Mouse (Mus musculus) thymus, adult 2 months (tissue): ENCODE measurements around the gene Pip4k2a. TPM values are rescaled to one million over a fixed set of nuclear protein-coding genes. Genes with fewer than 3 reads are reported as not detected.

Experiments used
- DNase-seq: peaks from one replicate; pipeline ENCODE4 v3.0.0; 2021
- H3K27ac ChIP-seq: fragments of 200-500 bp; 2 replicates; pipeline ENCODE4 v1.5.1; 2012; ENCODE audit warnings: low read length, control low read depth; ENCODE audit not compliant: control insufficient read depth, insufficient read depth
- H3K27me3 ChIP-seq: fragments of 200-500 bp; 2 replicates; pipeline ENCODE4 v1.6.1; 2012; ENCODE audit warnings: mild to moderate bottlenecking, low read length, moderate library complexity, mixed read lengths; ENCODE audit not compliant: control insufficient read depth, insufficient read depth
- H3K36me3 ChIP-seq: fragments of 200-500 bp; 2 replicates; pipeline ENCODE4 v1.6.1; 2012; ENCODE audit warnings: mild to moderate bottlenecking, low read length, moderate library complexity; ENCODE audit not compliant: control insufficient read depth, insufficient read depth
- H3K4me1 ChIP-seq: fragments of 200-500 bp; replicated peaks from 2 replicates; pipeline ENCODE4 v1.6.1; 2012; ENCODE audit warnings: low read length; ENCODE audit not compliant: control insufficient read depth, insufficient read depth
- H3K4me3 ChIP-seq: fragments of 200-500 bp; 2 replicates; pipeline ENCODE4 v1.5.1; 2012; ENCODE audit warnings: mild to moderate bottlenecking, low read length, control low read depth, moderate library complexity; ENCODE audit not compliant: control insufficient read depth, insufficient read depth
- CTCF ChIP-seq: fragments of 200-500 bp; IDR thresholded peaks from 2 replicates; pipeline ENCODE4 v1.5.1; 2012; ENCODE audit warnings: mild to moderate bottlenecking, control low read depth, low read length, moderate library complexity, borderline replicate concordance; ENCODE audit not compliant: control insufficient read depth, poor library complexity, insufficient read depth; ENCODE audit errors: extremely low read depth
- POLR2A ChIP-seq: fragments of 200-500 bp; IDR thresholded peaks from 2 replicates; pipeline ENCODE4 v1.6.1; 2012; ENCODE audit warnings: mild to moderate bottlenecking, low read length, control low read depth, moderate library complexity; ENCODE audit not compliant: control insufficient read depth, poor library complexity, insufficient read depth; ENCODE audit errors: extremely low read depth
- WGBS: fragments of 180-500 bp; shearing (Covaris S2); methylation state at CpG from one replicate; pipeline ENCODE4 v1.1.7; 2018; 5-methylcytosine and 5-hydroxymethylcytosine counted together
- polyA plus RNA-seq: library from polyadenylated mRNA; depleted of rRNA; stranded (reverse); fragments of >200 nt; gene quantifications from 2 replicates; pipeline ENCODE4 v1.2.3, GENCODE M21; 2012

The Pip4k2a gene
- polyA plus RNA-seq, 1 experiment, result 61.2 TPM

- peaks cover 42% of the 10 kb centered on the region for H3K36me3 ChIP-seq
- DNase-seq, result no peak
- H3K27me3 ChIP-seq, result no peaks in the 10 kb centered on the region
- TF ChIP-seq POLR2A, result no peak
- no peak for TF ChIP-seq CTCF
- H3K27ac ChIP-seq, result no peak overlapping the region
- no peak overlapping the region for H3K4me3 ChIP-seq
- no peaks in the 10 kb centered on the region for H3K4me1 ChIP-seq
- 99% methylated on average over 8 of the region's 8 CpGs for WGBS
Measured at GRCm38 (mm10) chr2:18841051-18841450, 156.9 kb downstream of the Pip4k2a start.

GRCm38 (mm10) chr2:18839532-18839931 is 158.4 kb downstream of the Pip4k2a start:
- Histone ChIP-seq H3K27ac (no peak overlapping the region), H3K27me3 (no peaks in the 10 kb centered on the region; the same call in 1 of the 2 replicates), H3K4me3 (no peak overlapping the region), H3K4me1 (no peaks in the 10 kb centered on the region), H3K36me3 (peaks cover 27% of the 10 kb centered on the region)
- WGBS, result 96% methylated on average over 4 of the region's 4 CpGs
- no peak for DNase-seq
- TF ChIP-seq CTCF (no peak), POLR2A (no peak)

- DNase-seq, result no peak
- WGBS, result 68% methylated on average over 12 of the region's 12 CpGs
- Histone ChIP-seq H3K4me1 (no peaks in the 10 kb centered on the region), H3K36me3 (no peaks in the 10 kb centered on the region), H3K27me3 (no peaks in the 10 kb centered on the region; the same call in 1 of the 2 replicates), H3K4me3 (no peak overlapping the region), H3K27ac (no peak overlapping the region)
- TF ChIP-seq POLR2A, result no peak
- no peak for TF ChIP-seq CTCF
Measured at GRCm38 (mm10) chr2:18835266-18835908, 162.5 kb downstream of the Pip4k2a start.

GRCm38 (mm10) chr2:18833024-18833590 is 164.8 kb downstream of the Pip4k2a start:
- H3K27ac ChIP-seq, result no peak overlapping the region
- 87% methylated on average over 9 of the region's 9 CpGs for WGBS
- DNase-seq, result no peak

GRCm38 (mm10) chr2:18831031-18831774 is 166.7 kb downstream of the Pip4k2a start:
- 88% methylated on average over 6 of the region's 6 CpGs for WGBS
- H3K27me3 ChIP-seq, result no peaks in the 10 kb centered on the region; the same call in 1 of the 2 replicates
- no peak overlapping the region for H3K4me3 ChIP-seq
- no peak overlapping the region for H3K27ac ChIP-seq
- no peaks in the 10 kb centered on the region for H3K4me1 ChIP-seq
- H3K36me3 ChIP-seq, result no peaks in the 10 kb centered on the region
- no peak for TF ChIP-seq POLR2A
- TF ChIP-seq CTCF, result no peak
- DNase-seq, result no peak

More at GRCm38 (mm10) chr2:18833024-18833590, 164.8 kb downstream of the Pip4k2a start:
- Histone ChIP-seq H3K27me3 (no peaks in the 10 kb centered on the region; the same call in 1 of the 2 replicates), H3K36me3 (no peaks in the 10 kb centered on the region), H3K4me1 (no peaks in the 10 kb centered on the region), H3K4me3 (no peak overlapping the region)
- TF ChIP-seq CTCF (no peak), POLR2A (no peak)

GRCm38 (mm10) chr2:18822711-18823110 is 175.2 kb downstream of the Pip4k2a start:
- DNase-seq, result no peak
- no peaks in the 10 kb centered on the region for H3K27me3 ChIP-seq
- no peaks in the 10 kb centered on the region for H3K36me3 ChIP-seq
- 90% methylated on average over 9 of the region's 9 CpGs for WGBS
- H3K4me1 ChIP-seq, result peaks cover 14% of the 10 kb centered on the region
- no peak overlapping the region for H3K27ac ChIP-seq
- TF ChIP-seq POLR2A (no peak), CTCF (no peak)
- H3K4me3 ChIP-seq, result no peak overlapping the region
